Mouse (Mus musculus) gastrocnemius, adult 2 months (tissue): ENCODE data around the gene Wnt1. TPM values are rescaled to one million over a fixed set of nuclear protein-coding genes. Genes with fewer than 3 reads are reported as not detected.

Experiments
- DNase-seq: peaks from one replicate; pipeline ENCODE4 v3.0.0; 2022
- H3K27ac ChIP-seq: fragments of 200-600 bp; 2 replicates; pipeline ENCODE4 v1.8.1; 2022; ENCODE audit warnings: mild to moderate bottlenecking
- H3K4me3 ChIP-seq: fragments of 200-600 bp; 2 replicates; pipeline ENCODE4 v1.8.1; 2022; ENCODE audit warnings: mild to moderate bottlenecking, moderate library complexity
- CTCF ChIP-seq: fragments of 200-600 bp; IDR thresholded peaks from 2 replicates; pipeline ENCODE4 v1.8.1; 2022; ENCODE audit warnings: antibody characterized with exemption, mild to moderate bottlenecking, moderate library complexity
- intact Hi-C: fragments of 180-260 bp; cut with DNase I; formaldehyde crosslinking; loops from one replicate; pipeline ENCODE4 v1.15.1; 2025
- total RNA-seq, 2 experiments: library from RNA; stranded (reverse); gene quantifications; 2 replicates each; pipeline ENCODE4 v1.2.3; 2021

Wnt1 gene
- total RNA-seq, 2 experiments from 2014 or later: 0.08 TPM; not detected in 1

GRCm38 (mm10) chr15:98768259-98768658 lies 21.4 kb upstream of the Wnt1 start:
- no peak for DNase-seq
- no peak overlapping the region for H3K27ac ChIP-seq
- no peak for TF ChIP-seq CTCF
- intact Hi-C loops: no loop called here
- no peak overlapping the region for H3K4me3 ChIP-seq

GRCm38 (mm10) chr15:98771813-98772425 lies 17.7 kb upstream of the Wnt1 start:
- intact Hi-C loops: no loop called here
- Histone ChIP-seq H3K4me3 (peak overlapping the region; percentile 62), H3K27ac (no peak overlapping the region)
- DNase-seq: no peak
- TF ChIP-seq CTCF: no peak

- DNase-seq: no peak
- no peak for TF ChIP-seq CTCF
- intact Hi-C loops: no loop called here
- Histone ChIP-seq H3K27ac (no peak overlapping the region), H3K4me3 (peak overlapping the region; percentile 62)
Measured at GRCm38 (mm10) chr15:98772511-98773211, 17.0 kb upstream of the Wnt1 start.

GRCm38 (mm10) chr15:98774096-98774495 lies 15.6 kb upstream of the Wnt1 start:
- Histone ChIP-seq H3K27ac (no peak overlapping the region), H3K4me3 (no peak overlapping the region)
- DNase-seq: no peak
- no peak for TF ChIP-seq CTCF
- intact Hi-C loops: no loop called here

GRCm38 (mm10) chr15:98775533-98775932 lies 14.1 kb upstream of the Wnt1 start:
- no peak for TF ChIP-seq CTCF
- intact Hi-C loops: no loop called here

GRCm38 (mm10) chr15:98776280-98777004 lies 13.2 kb upstream of the Wnt1 start:
- peak; percentile 57 for DNase-seq
- TF ChIP-seq CTCF: peak; percentile 16; the same call in 1 of the 2 replicates
- H3K27ac ChIP-seq: 0 out of 2 replicates have a peak overlapping the region, but pooled peaks have one; percentile 6
- peak overlapping the region; percentile 65 for H3K4me3 ChIP-seq
- intact Hi-C loops: no loop called here

More at GRCm38 (mm10) chr15:98775533-98775932, 14.1 kb upstream of the Wnt1 start:
- no peak for DNase-seq
- Histone ChIP-seq H3K27ac (no peak overlapping the region), H3K4me3 (no peak overlapping the region)

- TF ChIP-seq CTCF: no peak
- intact Hi-C loops: no loop called here
- DNase-seq: no peak
- peak overlapping the region; percentile 65 for H3K4me3 ChIP-seq
- 0 out of 2 replicates have a peak overlapping the region, but pooled peaks have one; percentile 3 for H3K27ac ChIP-seq
Measured at GRCm38 (mm10) chr15:98777005-98777616, 12.5 kb upstream of the Wnt1 start.

- H3K27ac ChIP-seq: peak within 1 kb of the TSS; percentile 59
- TF ChIP-seq CTCF: no peak
- intact Hi-C loops: no loop called here
- DNase-seq: peak; percentile 48
- H3K4me3 ChIP-seq: peak within 1 kb of the TSS; percentile 65
Measured at GRCm38 (mm10) chr15:98777762-98778161, 11.9 kb upstream of the Wnt1 start, which contains the start of gene Wnt10b. Gene Wnt10b, minus strand, starts transcription at chr15:98778150.

- Histone ChIP-seq H3K4me3 (peak overlapping the region; percentile 65), H3K27ac (no peak overlapping the region)
- no peak for TF ChIP-seq CTCF
- no peak for DNase-seq
- intact Hi-C loops: no loop called here
Measured at GRCm38 (mm10) chr15:98778191-98778770, 11.4 kb upstream of the Wnt1 start.

GRCm38 (mm10) chr15:98778806-98779205 lies 10.9 kb upstream of the Wnt1 start:
- H3K4me3 ChIP-seq: no peak overlapping the region

GRCm38 (mm10) chr15:98780075-98780474 lies 9.6 kb upstream of the Wnt1 start:
- TF ChIP-seq CTCF: no peak
- peak; percentile 70 for DNase-seq
- peak overlapping the region; percentile 28; the same call in 1 of the 2 replicates for H3K27ac ChIP-seq
- intact Hi-C loops: no loop called here
- H3K4me3 ChIP-seq: no peak overlapping the region

More at GRCm38 (mm10) chr15:98778806-98779205, 10.9 kb upstream of the Wnt1 start:
- no peak overlapping the region for H3K27ac ChIP-seq
- no peak for TF ChIP-seq CTCF
- no peak for DNase-seq
- intact Hi-C loops: no loop called here

- DNase-seq: peak; percentile 76
- intact Hi-C loops: no loop called here
- peak; percentile 37 for TF ChIP-seq CTCF
- Histone ChIP-seq H3K4me3 (no peak overlapping the region), H3K27ac (peak overlapping the region; percentile 28; the same call in 1 of the 2 replicates)
Measured at GRCm38 (mm10) chr15:98780573-98780972, 9.1 kb upstream of the Wnt1 start.
